Mouse (Mus musculus) CH12.LX (cell line): Measurements from ENCODE around the gene Mb. TPM values are rescaled to one million over a fixed set of nuclear protein-coding genes. Genes with fewer than 3 reads are reported as not detected.

ENCODE experiments used
- DNase-seq: peaks from one replicate; pipeline ENCODE4 v3.0.0-alpha.2; 2013; ENCODE audit errors: extremely low read depth
- H3K27ac ChIP-seq: 2 replicates; pipeline ENCODE4 v1.5.1; 2012; ENCODE audit warnings: low read depth, mild to moderate bottlenecking, control low read depth, moderate library complexity; ENCODE audit not compliant: insufficient read depth
- H3K27me3 ChIP-seq: replicated peaks from 2 replicates; pipeline ENCODE3; 2012; ENCODE audit warnings: inconsistent platforms
- H3K36me3 ChIP-seq, 2 experiments: replicated peaks in 1 of 2; 2 replicates each; pipeline versions ENCODE3 to v1.6.1; 2012; ENCODE audit warnings: inconsistent platforms in 1 of 2, low read length in 1 of 2, mild to moderate bottlenecking in 1 of 2, mixed read lengths in 1 of 2, moderate library complexity in 1 of 2; ENCODE audit not compliant: control insufficient read depth in 1 of 2, insufficient read depth in 1 of 2
- H3K4me1 ChIP-seq, 2 experiments: 2 replicates each; pipeline ENCODE4 v1.6.1; 2012; ENCODE audit warnings: inconsistent platforms in 1 of 2, moderate library complexity in 1 of 2; ENCODE audit not compliant: insufficient read depth in 2 of 2, control insufficient read depth in 1 of 2
- H3K4me2 ChIP-seq: 2 replicates; pipeline ENCODE4 v1.6.1; 2012; ENCODE audit warnings: low read depth, mild to moderate bottlenecking, control low read depth; ENCODE audit not compliant: poor library complexity, insufficient read depth, severe bottlenecking
- H3K4me3 ChIP-seq, 3 experiments: fragments of 150-350 bp in 1 of 3; sonication (generic) in 1 of 3; replicated peaks in 1 of 3; 2 replicates each; pipeline versions ENCODE3 to v1.5.1; 2011 to 2012; ENCODE audit warnings: low read depth in 2 of 3, low read length in 2 of 3, mild to moderate bottlenecking in 2 of 3, moderate library complexity in 2 of 3, control low read depth in 1 of 3, improper control_type of control experiment in 1 of 3, inconsistent platforms in 1 of 3, mixed read lengths in 1 of 3; ENCODE audit not compliant: poor library complexity in 1 of 3
- H3K79me2 ChIP-seq: replicated peaks from 2 replicates; pipeline ENCODE4 v1.6.1; 2012; ENCODE audit warnings: mild to moderate bottlenecking, moderate library complexity; ENCODE audit not compliant: control insufficient read depth, poor library complexity, insufficient read depth, severe bottlenecking; ENCODE audit errors: extremely low read depth
- H3K9ac ChIP-seq: 2 replicates; pipeline ENCODE4 v1.6.1; 2012; ENCODE audit warnings: low read depth, mild to moderate bottlenecking, control low read depth, moderate library complexity; ENCODE audit not compliant: insufficient read depth
- H3K9me3 ChIP-seq: replicated peaks from 2 replicates; pipeline ENCODE3; 2012; ENCODE audit warnings: low read length, inconsistent platforms, mixed read lengths
- BHLHE40 ChIP-seq: IDR thresholded peaks from 2 replicates; pipeline ENCODE4 v1.6.1; 2011; ENCODE audit warnings: mild to moderate bottlenecking, low read depth, low read length, improper control_type of control experiment
- CTCF ChIP-seq, 2 experiments: IDR thresholded peaks in 1 of 2; conservative IDR thresholded peaks in 1 of 2; 2 replicates each; pipeline ENCODE4 v1.5.1; 2011 to 2012; ENCODE audit warnings: low read depth in 2 of 2, low read length in 2 of 2, improper control_type of control experiment in 1 of 2, inconsistent platforms in 1 of 2, mild to moderate bottlenecking in 1 of 2, moderate library complexity in 1 of 2
- ELF1 ChIP-seq: IDR thresholded peaks from 2 replicates; pipeline ENCODE4 v1.6.1; 2014; ENCODE audit warnings: low read depth, mild to moderate bottlenecking, inconsistent platforms, low read length, improper control_type of control experiment
- ETS1 ChIP-seq: conservative IDR thresholded peaks from 2 replicates; pipeline ENCODE4 v1.6.1; 2012; ENCODE audit warnings: low read depth, mild to moderate bottlenecking, inconsistent platforms, low read length, improper control_type of control experiment, moderate library complexity
- HCFC1 ChIP-seq: IDR thresholded peaks from 2 replicates; pipeline ENCODE4 v1.6.1; 2012; ENCODE audit warnings: low read depth, mild to moderate bottlenecking, inconsistent platforms, low read length, improper control_type of control experiment
- JUN ChIP-seq: IDR thresholded peaks from 2 replicates; pipeline ENCODE4 v1.6.1; 2011; ENCODE audit warnings: low read depth, mild to moderate bottlenecking, low read length, improper control_type of control experiment, moderate library complexity; ENCODE audit not compliant: insufficient read depth
- MAX ChIP-seq: IDR thresholded peaks from 2 replicates; pipeline ENCODE4 v1.6.1; 2011; ENCODE audit warnings: low read length, improper control_type of control experiment
- MXI1 ChIP-seq: IDR thresholded peaks from 2 replicates; pipeline ENCODE4 v1.6.1; 2011; ENCODE audit warnings: mild to moderate bottlenecking, low read depth, low read length, improper control_type of control experiment
- MYC ChIP-seq: IDR thresholded peaks from 2 replicates; pipeline ENCODE4 v1.6.1; 2011; ENCODE audit warnings: low read depth, mild to moderate bottlenecking, improper control_type of control experiment, low read length
- NELFE ChIP-seq: IDR thresholded peaks from 2 replicates; pipeline ENCODE4 v1.6.1; 2011; ENCODE audit warnings: low read depth, low read length, improper control_type of control experiment
- NRF1 ChIP-seq: IDR thresholded peaks from 2 replicates; pipeline ENCODE4 v1.6.1; 2014; ENCODE audit warnings: low read depth, mild to moderate bottlenecking, inconsistent platforms, low read length, improper control_type of control experiment, moderate library complexity
- POLR2A ChIP-seq: IDR thresholded peaks from 2 replicates; pipeline ENCODE4 v1.6.1; 2011; ENCODE audit warnings: low read depth, mild to moderate bottlenecking, improper control_type of control experiment, low read length
- SIN3A ChIP-seq: IDR thresholded peaks from 2 replicates; pipeline ENCODE4 v1.6.1; 2012; ENCODE audit warnings: low read length, improper control_type of control experiment, inconsistent platforms
- SMC3 ChIP-seq: IDR thresholded peaks from 2 replicates; pipeline ENCODE4 v1.6.1; 2011; ENCODE audit warnings: low read depth, low read length, improper control_type of control experiment
- TCF12 ChIP-seq: IDR thresholded peaks from 2 replicates; pipeline ENCODE4 v1.6.1; 2014; ENCODE audit warnings: low read depth, mild to moderate bottlenecking, inconsistent platforms, low read length, improper control_type of control experiment
- UBTF ChIP-seq: IDR thresholded peaks from 2 replicates; pipeline ENCODE4 v1.6.1; 2012; ENCODE audit warnings: low read depth, mild to moderate bottlenecking, inconsistent platforms, low read length, improper control_type of control experiment, moderate library complexity
- ZC3H11A ChIP-seq: IDR thresholded peaks from 2 replicates; pipeline ENCODE4 v1.6.1; 2012; ENCODE audit warnings: low read depth, mild to moderate bottlenecking, inconsistent platforms, low read length, improper control_type of control experiment
- ZKSCAN1 ChIP-seq: IDR thresholded peaks from 2 replicates; pipeline ENCODE4 v1.6.1; 2012; ENCODE audit warnings: low read depth, inconsistent platforms, low read length, improper control_type of control experiment, borderline replicate concordance
- ZMIZ1 ChIP-seq: IDR thresholded peaks from 2 replicates; pipeline ENCODE4 v1.6.1; 2012; ENCODE audit warnings: low read depth, mild to moderate bottlenecking, inconsistent platforms, low read length, improper control_type of control experiment
- dilution Hi-C: fragments of 300-500 bp; cut with MboI; formaldehyde crosslinking; loops from 2 replicates; pipeline ENCODE4 v1.14.3; 2020; ENCODE audit warnings: low sequenced_read_pairs; ENCODE audit not compliant: extremely low pct_unique_long_range_greater_than_20kb, extremely low pct_ligation_motif_present
- in situ Hi-C: fragments of 300-500 bp; cut with MboI; formaldehyde crosslinking; loops from 3 replicates; pipeline ENCODE4 v1.14.3; 2019; ENCODE audit warnings: low sequenced_read_pairs, low pct_ligation_motif_present, low pct_unique_long_range_greater_than_20kb, mixed read lengths
- polyA plus RNA-seq: library from polyadenylated mRNA; unstranded; fragments of >175 nt; gene quantifications from 2 replicates; pipeline ENCODE4 v1.2.1, GENCODE M21; 2012; ENCODE audit warnings: low read depth; ENCODE audit not compliant: insufficient read length
- total RNA-seq, 2 experiments: library from RNA; depleted of rRNA; stranded (reverse); fragments of 300-350 nt in 1 of 2; fragments of >200 nt in 1 of 2; gene quantifications; 2 replicates each; pipeline ENCODE4 v1.2.3; 2012 to 2014

Gene Mb
- total and polyA plus RNA-seq, 3 experiments = not detected

GRCm38 (mm10) chr15:77077906-77078305 lies 27.4 kb upstream of the Mb start:
- Histone ChIP-seq H3K27me3 (peaks cover 92% of the 10 kb centered on the region), H3K36me3 (no peaks in the 10 kb centered on the region), H3K79me2 (no peaks in the 10 kb centered on the region), H3K4me2 (no peak overlapping the region), H3K9me3 (no peaks in the 10 kb centered on the region), H3K27ac (no peak overlapping the region), H3K9ac (no peak overlapping the region), H3K4me1 (no peaks in the 10 kb centered on the region), H3K4me3 (no peak overlapping the region)
- dilution Hi-C loops = no loop called here
- DNase-seq = no peak
- in situ Hi-C loops = no loop called here
- TF ChIP-seq TCF12 = no peak
- no peak for TF ChIP-seq NELFE
- TF ChIP-seq SMC3 = no peak
- no peak for TF ChIP-seq BHLHE40
- no peak for TF ChIP-seq UBTF
- no peak for TF ChIP-seq MYC
- TF ChIP-seq HCFC1 = no peak
- no peak for TF ChIP-seq NRF1
- TF ChIP-seq ELF1 = no peak
- TF ChIP-seq JUN = no peak
- no peak for TF ChIP-seq ZC3H11A
- no peak for TF ChIP-seq SIN3A
- TF ChIP-seq ETS1 = no peak
- TF ChIP-seq CTCF (conservative IDR thresholded peaks at IDR 0.05 in 1 of 2, IDR thresholded peaks at IDR 0.05 in 1 of 2; ENCODE audit: low read depth in 2 of 2, low read length in 2 of 2) = no peak
- no peak for TF ChIP-seq ZKSCAN1
- TF ChIP-seq MXI1 = no peak
- no peak for TF ChIP-seq POLR2A
- no peak for TF ChIP-seq ZMIZ1

- TF ChIP-seq MAX = no peak
- no peak for TF ChIP-seq POLR2A
- Histone ChIP-seq H3K9me3 (no peaks in the 10 kb centered on the region), H3K27ac (no peak overlapping the region), H3K4me3 (no peak overlapping the region), H3K79me2 (no peaks in the 10 kb centered on the region), H3K4me2 (no peak overlapping the region), H3K4me1 (no peaks in the 10 kb centered on the region), H3K36me3 (no peaks in the 10 kb centered on the region), H3K9ac (no peak overlapping the region), H3K27me3 (peaks cover 92% of the 10 kb centered on the region)
- dilution Hi-C loops = no loop called here
- in situ Hi-C loops = no loop called here
- DNase-seq = no peak
Observed at GRCm38 (mm10) chr15:77076523-77076922, 26.1 kb upstream of the Mb start.
